Mouse (Mus musculus) lung, embryonic 15.5 days (tissue): ENCODE results near the gene Dhx9. TPM values are rescaled to one million over a fixed set of nuclear protein-coding genes. Genes with fewer than 3 reads are reported as not detected.
"Not testable (repeated sequence)": the region's sequence is repeated elsewhere in the genome, so short reads cannot be mapped to it uniquely, and the experiment has no call there.

Experiments used
- ATAC-seq: fragments of 200-750 bp; cut with Nextera tagmentation; 2 replicates; pipeline ENCODE4 v1.8.0; 2017; ENCODE audit warnings: moderate number of reproducible peaks, borderline replicate concordance; ENCODE audit not compliant: low FRiP score, low TSS enrichment; ENCODE audit errors: extremely low read depth
- H3K27ac ChIP-seq: fragments of 300-500 bp; sonication (generic); 2 replicates; pipeline ENCODE4 v1.5.1; 2015; ENCODE audit warnings: moderate library complexity, mild to moderate bottlenecking, inconsistent platforms
- H3K27me3 ChIP-seq: fragments of 300-500 bp; sonication (generic); 2 replicates; pipeline ENCODE4 v1.6.1; 2015; ENCODE audit warnings: inconsistent platforms
- H3K36me3 ChIP-seq: fragments of 300-500 bp; sonication (generic); 2 replicates; pipeline ENCODE4 v1.6.1; 2015; ENCODE audit warnings: inconsistent platforms
- H3K4me1 ChIP-seq: fragments of 300-500 bp; sonication (generic); 2 replicates; pipeline ENCODE4 v1.6.1; 2015; ENCODE audit warnings: inconsistent platforms
- H3K4me2 ChIP-seq: fragments of 300-500 bp; sonication (generic); 2 replicates; pipeline ENCODE4 v1.6.1; 2015; ENCODE audit warnings: inconsistent platforms, mild to moderate bottlenecking, moderate library complexity
- H3K4me3 ChIP-seq: fragments of 300-500 bp; sonication (generic); 2 replicates; pipeline ENCODE4 v1.5.1; 2015; ENCODE audit warnings: mild to moderate bottlenecking, inconsistent platforms
- H3K9ac ChIP-seq: fragments of 300-500 bp; sonication (generic); 2 replicates; pipeline ENCODE4 v1.6.1; 2015; ENCODE audit warnings: inconsistent platforms
- H3K9me3 ChIP-seq: fragments of 300-500 bp; sonication (generic); 2 replicates; pipeline ENCODE4 v1.6.1; 2016; ENCODE audit warnings: inconsistent platforms
- WGBS: fragments of 180-500 bp; shearing (Covaris S2); methylation state at CpG from one replicate; pipeline ENCODE4 v1.1.7; 2015; 5-methylcytosine and 5-hydroxymethylcytosine counted together
- polyA plus RNA-seq: library from polyadenylated mRNA; unstranded; fragments of >200 nt; fragmentation: Nextera tagmentation; extraction: Ambion mirVana; gene quantifications from 2 replicates; pipeline ENCODE4 v1.2.1, GENCODE M21; 2015

The Dhx9 gene
- polyA plus RNA-seq, 1 experiment from 2014 or later = 30.7 TPM

- no peak overlapping the region for H3K9ac ChIP-seq
- H3K9me3 ChIP-seq = no peaks in the 10 kb centered on the region
- H3K27ac ChIP-seq = no peak overlapping the region
- no peak overlapping the region for H3K4me3 ChIP-seq
- no peak; the same call in 1 of the 2 replicates for ATAC-seq
- no peaks in the 10 kb centered on the region for H3K27me3 ChIP-seq
- no peaks in the 10 kb centered on the region for H3K4me1 ChIP-seq
- no peak overlapping the region for H3K4me2 ChIP-seq
- no peaks in the 10 kb centered on the region for H3K36me3 ChIP-seq
- 42% methylated on average over 5 of the region's 5 CpGs for WGBS
These were observed 14.3 kb upstream of the Dhx9 start for GRCm38 (mm10) chr1:153501644-153502321.

GRCm38 (mm10) chr1:153500030-153500429, 12.6 kb upstream of the Dhx9 start:
- Histone ChIP-seq H3K36me3 (no peaks in the 10 kb centered on the region), H3K9me3 (no peaks in the 10 kb centered on the region), H3K4me1 (no peaks in the 10 kb centered on the region), H3K4me2 (no peak overlapping the region), H3K27ac (no peak overlapping the region), H3K4me3 (no peak overlapping the region), H3K9ac (no peak overlapping the region), H3K27me3 (no peaks in the 10 kb centered on the region)
- no peak for ATAC-seq
- 69% methylated on average over 9 of the region's 9 CpGs for WGBS

- Histone ChIP-seq H3K27ac (no peak overlapping the region), H3K4me1 (no peaks in the 10 kb centered on the region), H3K9me3 (no peaks in the 10 kb centered on the region), H3K27me3 (no peaks in the 10 kb centered on the region), H3K4me2 (no peak overlapping the region), H3K9ac (no peak overlapping the region), H3K4me3 (no peak overlapping the region), H3K36me3 (no peaks in the 10 kb centered on the region)
- 76% methylated on average over 3 of the region's 3 CpGs for WGBS
- no peak for ATAC-seq
These were observed 8.6 kb upstream of the Dhx9 start for GRCm38 (mm10) chr1:153496030-153496429.

- H3K27ac ChIP-seq = no peak overlapping the region
- WGBS = 41% methylated on average over 6 of the region's 6 CpGs
- no peaks in the 10 kb centered on the region for H3K36me3 ChIP-seq
- ATAC-seq = no peak
- no peaks in the 10 kb centered on the region for H3K4me1 ChIP-seq
- no peak overlapping the region for H3K4me3 ChIP-seq
- no peaks in the 10 kb centered on the region for H3K27me3 ChIP-seq
- no peaks in the 10 kb centered on the region for H3K9me3 ChIP-seq
- H3K9ac ChIP-seq = no peak overlapping the region
- H3K4me2 ChIP-seq = no peak overlapping the region
These were observed 6.5 kb upstream of the Dhx9 start for GRCm38 (mm10) chr1:153493931-153494330.

- Histone ChIP-seq H3K4me2 (no peak overlapping the region), H3K36me3 (no peaks in the 10 kb centered on the region), H3K4me3 (no peak overlapping the region), H3K27ac (no peak overlapping the region), H3K4me1 (no peaks in the 10 kb centered on the region), H3K9me3 (no peaks in the 10 kb centered on the region), H3K27me3 (no peaks in the 10 kb centered on the region), H3K9ac (no peak overlapping the region)
- ATAC-seq = no peak
- WGBS = 25% methylated on average over 4 of the region's 4 CpGs
These were observed 5.9 kb upstream of the Dhx9 start for GRCm38 (mm10) chr1:153493338-153493737.

- 96% methylated on average over 1 of the region's 1 CpGs for WGBS
- no peaks in the 10 kb centered on the region for H3K36me3 ChIP-seq
- no peak overlapping the region for H3K4me2 ChIP-seq
- ATAC-seq = no peak
- no peak overlapping the region for H3K4me3 ChIP-seq
- H3K4me1 ChIP-seq = no peaks in the 10 kb centered on the region
- H3K9ac ChIP-seq = no peak overlapping the region
- H3K27me3 ChIP-seq = no peaks in the 10 kb centered on the region
- no peak overlapping the region for H3K27ac ChIP-seq
- H3K9me3 ChIP-seq = no peaks in the 10 kb centered on the region
These were observed 4.4 kb upstream of the Dhx9 start for GRCm38 (mm10) chr1:153491822-153492221.

- Histone ChIP-seq H3K4me3 (no peak overlapping the region), H3K27ac (no peak overlapping the region), H3K9me3 (no peaks in the 10 kb centered on the region), H3K27me3 (no peaks in the 10 kb centered on the region), H3K36me3 (no peaks in the 10 kb centered on the region), H3K9ac (no peak overlapping the region), H3K4me1 (peaks cover under 1% of the 10 kb centered on the region; the same call in 1 of the 2 replicates), H3K4me2 (no peak overlapping the region)
- no peak for ATAC-seq
- 77% methylated on average over 2 of the region's 2 CpGs for WGBS
These were observed 3.9 kb upstream of the Dhx9 start for GRCm38 (mm10) chr1:153491345-153491744.

- no peak overlapping the region for H3K27ac ChIP-seq
- WGBS = 80% methylated on average over 4 of the region's 4 CpGs
- no peak overlapping the region for H3K4me3 ChIP-seq
- no peaks in the 10 kb centered on the region for H3K36me3 ChIP-seq
- ATAC-seq = no peak
- H3K4me1 ChIP-seq = peaks cover 12% of the 10 kb centered on the region
- H3K27me3 ChIP-seq = no peaks in the 10 kb centered on the region
- no peaks in the 10 kb centered on the region for H3K9me3 ChIP-seq
- no peak overlapping the region for H3K4me2 ChIP-seq
- H3K9ac ChIP-seq = no peak overlapping the region
These were observed 2.5 kb upstream of the Dhx9 start for GRCm38 (mm10) chr1:153489963-153490362.

GRCm38 (mm10) chr1:153489540-153489939, 2.1 kb upstream of the Dhx9 start:
- ATAC-seq = no peak
- H3K9me3 ChIP-seq = no peaks in the 10 kb centered on the region
- H3K27ac ChIP-seq = no peak overlapping the region
- peaks cover 16% of the 10 kb centered on the region for H3K4me1 ChIP-seq
- no peak overlapping the region for H3K4me3 ChIP-seq
- no peaks in the 10 kb centered on the region for H3K27me3 ChIP-seq
- H3K4me2 ChIP-seq = no peak overlapping the region
- no peak overlapping the region for H3K9ac ChIP-seq
- 64% methylated on average over 2 of the region's 2 CpGs for WGBS
- no peaks in the 10 kb centered on the region for H3K36me3 ChIP-seq

GRCm38 (mm10) chr1:153489132-153489531, 1.7 kb upstream of the Dhx9 start:
- Histone ChIP-seq H3K27ac (no peak overlapping the region), H3K4me2 (no peak overlapping the region), H3K27me3 (no peaks in the 10 kb centered on the region), H3K36me3 (no peaks in the 10 kb centered on the region), H3K4me3 (no peak overlapping the region), H3K9ac (no peak overlapping the region), H3K4me1 (peaks cover 20% of the 10 kb centered on the region), H3K9me3 (no peaks in the 10 kb centered on the region)
- ATAC-seq = no peak
- 48% methylated on average over 7 of the region's 7 CpGs for WGBS

GRCm38 (mm10) chr1:153486767-153487499, 527 bp downstream of the Dhx9 start:
- Histone ChIP-seq H3K4me3 (peak overlapping the region; percentile 78), H3K4me1 (peaks cover 27% of the 10 kb centered on the region)
- WGBS = under 1% methylated on average over 64 of the region's 64 CpGs

GRCm38 (mm10) chr1:153486120-153486519, 1.3 kb downstream of the Dhx9 start:
- not testable (repeated sequence) for ATAC-seq, H3K27me3 ChIP-seq, H3K9me3 ChIP-seq, H3K27ac ChIP-seq
- peaks cover 27% of the 10 kb centered on the region for H3K4me1 ChIP-seq
- peak overlapping the region; percentile 77 for H3K4me2 ChIP-seq
- peak overlapping the region; percentile 78 for H3K4me3 ChIP-seq
- peaks cover 14% of the 10 kb centered on the region for H3K36me3 ChIP-seq
- H3K9ac ChIP-seq = peak overlapping the region; percentile 91
- WGBS = 5% methylated on average over 6 of the region's 6 CpGs

More at GRCm38 (mm10) chr1:153486767-153487499, 527 bp downstream of the Dhx9 start:
- Histone ChIP-seq H3K27me3 (no peaks in the 10 kb centered on the region), H3K4me2 (peak overlapping the region; percentile 77), H3K9me3 (no peaks in the 10 kb centered on the region), H3K27ac (peak overlapping the region; percentile 89), H3K9ac (peak overlapping the region; percentile 91), H3K36me3 (peaks cover 8% of the 10 kb centered on the region)
- peak; percentile 70 for ATAC-seq
